Mouse (Mus musculus) cerebellum, adult 2 months (tissue): ENCODE results near the gene Ccdc42. TPM values are rescaled to one million over a fixed set of nuclear protein-coding genes. Genes with fewer than 3 reads are reported as not detected.

Experiments
- DNase-seq, 2 experiments: peaks; one replicate each; pipeline ENCODE4 v3.0.0; 2021
- H3K27ac ChIP-seq: fragments of 200-500 bp; 2 replicates; pipeline ENCODE4 v1.5.1; 2012; ENCODE audit warnings: low read length, control low read depth, inconsistent platforms; ENCODE audit not compliant: insufficient read depth
- H3K27me3 ChIP-seq: fragments of 200-500 bp; 2 replicates; pipeline ENCODE4 v1.6.1; 2012; ENCODE audit warnings: inconsistent platforms, mild to moderate bottlenecking, low read length, moderate library complexity; ENCODE audit not compliant: control insufficient read depth, insufficient read depth
- H3K4me1 ChIP-seq: fragments of 200-500 bp; 2 replicates; pipeline ENCODE4 v1.6.1; 2011; ENCODE audit warnings: low read length; ENCODE audit not compliant: control insufficient read depth, insufficient read depth
- H3K4me3 ChIP-seq: fragments of 200-500 bp; replicated peaks from 2 replicates; pipeline ENCODE3; 2011; ENCODE audit warnings: mild to moderate bottlenecking, low read depth, low read length, control low read depth; ENCODE audit not compliant: insufficient read depth
- CTCF ChIP-seq: fragments of 200-500 bp; IDR thresholded peaks from 2 replicates; pipeline ENCODE4 v1.5.1; 2011; ENCODE audit warnings: low read depth, mild to moderate bottlenecking, control low read depth, low read length, moderate library complexity, borderline replicate concordance; ENCODE audit not compliant: insufficient read depth
- POLR2A ChIP-seq: fragments of 200-500 bp; IDR thresholded peaks from 2 replicates; pipeline ENCODE4 v1.6.1; 2011; ENCODE audit warnings: low read length, control low read depth, borderline replicate concordance; ENCODE audit not compliant: insufficient read depth
- WGBS: fragments of 180-500 bp; shearing (Covaris S2); methylation state at CpG from one replicate; pipeline ENCODE4 v1.1.7; 2018; 5-methylcytosine and 5-hydroxymethylcytosine counted together
- polyA plus RNA-seq: library from polyadenylated mRNA; depleted of rRNA; stranded (reverse); fragments of >200 nt; gene quantifications from 2 replicates; pipeline ENCODE4 v1.2.3, GENCODE M21; 2012; rRNA removed

Ccdc42 gene
- polyA plus RNA-seq, 1 experiment = 0.29 TPM

- Histone ChIP-seq H3K4me1 (no peaks in the 10 kb centered on the region), H3K4me3 (no peak overlapping the region), H3K27me3 (no peaks in the 10 kb centered on the region), H3K27ac (no peak overlapping the region)
- TF ChIP-seq POLR2A = no peak
- TF ChIP-seq CTCF = no peak
- 37% methylated on average over 5 of the region's 5 CpGs for WGBS
- no peak for DNase-seq
These were observed 26.4 kb downstream of the Ccdc42 start for GRCm38 (mm10) chr11:68613071-68613711.

- H3K27me3 ChIP-seq = no peaks in the 10 kb centered on the region
- H3K4me1 ChIP-seq = peaks cover 4% of the 10 kb centered on the region; the same call in 1 of the 2 replicates
- DNase-seq = peak in 1 of 2 experiments; percentile 22
- H3K4me3 ChIP-seq = no peak overlapping the region
- no peak for TF ChIP-seq CTCF
- TF ChIP-seq POLR2A = no peak
- WGBS = 49% methylated on average over 9 of the region's 9 CpGs
- H3K27ac ChIP-seq = no peak overlapping the region
These were observed 35.9 kb downstream of the Ccdc42 start for GRCm38 (mm10) chr11:68622751-68623150.

- Histone ChIP-seq H3K27me3 (no peaks in the 10 kb centered on the region), H3K27ac (peak overlapping the region; percentile 0; the same call in 1 of the 2 replicates), H3K4me1 (peaks cover 4% of the 10 kb centered on the region; the same call in 1 of the 2 replicates), H3K4me3 (peak overlapping the region; percentile 50)
- peak; percentile 64 to 71 for DNase-seq
- TF ChIP-seq POLR2A (peak; percentile 40; the same call in 1 of the 2 replicates), CTCF (no peak)
- 5% methylated on average over 14 of the region's 14 CpGs for WGBS
These were observed 36.5 kb downstream of the Ccdc42 start for GRCm38 (mm10) chr11:68623225-68623870.

DNA sequence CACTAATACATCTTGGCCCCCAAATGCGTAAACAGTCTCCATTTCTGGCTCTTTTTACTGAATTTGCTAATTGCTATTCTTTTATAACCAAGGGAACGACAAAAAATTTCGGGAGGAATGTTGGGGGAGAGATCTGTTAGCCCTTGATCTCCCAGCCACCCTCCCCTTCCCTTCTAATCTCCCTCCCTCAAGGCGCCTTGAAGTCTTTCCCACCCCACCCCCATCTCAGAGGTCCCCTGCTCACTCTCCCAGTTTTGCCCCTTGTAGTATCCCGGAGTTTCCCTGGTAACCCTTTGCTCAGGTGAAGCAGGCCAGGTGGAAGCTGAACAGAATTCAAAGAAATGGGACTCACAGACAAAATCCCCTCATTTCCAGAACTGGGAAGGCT is 37.0 kb downstream of the Ccdc42 start:
- TF ChIP-seq CTCF (no peak), POLR2A (no peak)
- Histone ChIP-seq H3K4me1 (peaks cover 4% of the 10 kb centered on the region; the same call in 1 of the 2 replicates), H3K27me3 (no peaks in the 10 kb centered on the region), H3K4me3 (peak overlapping the region; percentile 50), H3K27ac (peak overlapping the region; percentile 3; the same call in 1 of the 2 replicates)
- 19% methylated on average over 5 of the region's 5 CpGs for WGBS
- DNase-seq = no peak

DNA sequence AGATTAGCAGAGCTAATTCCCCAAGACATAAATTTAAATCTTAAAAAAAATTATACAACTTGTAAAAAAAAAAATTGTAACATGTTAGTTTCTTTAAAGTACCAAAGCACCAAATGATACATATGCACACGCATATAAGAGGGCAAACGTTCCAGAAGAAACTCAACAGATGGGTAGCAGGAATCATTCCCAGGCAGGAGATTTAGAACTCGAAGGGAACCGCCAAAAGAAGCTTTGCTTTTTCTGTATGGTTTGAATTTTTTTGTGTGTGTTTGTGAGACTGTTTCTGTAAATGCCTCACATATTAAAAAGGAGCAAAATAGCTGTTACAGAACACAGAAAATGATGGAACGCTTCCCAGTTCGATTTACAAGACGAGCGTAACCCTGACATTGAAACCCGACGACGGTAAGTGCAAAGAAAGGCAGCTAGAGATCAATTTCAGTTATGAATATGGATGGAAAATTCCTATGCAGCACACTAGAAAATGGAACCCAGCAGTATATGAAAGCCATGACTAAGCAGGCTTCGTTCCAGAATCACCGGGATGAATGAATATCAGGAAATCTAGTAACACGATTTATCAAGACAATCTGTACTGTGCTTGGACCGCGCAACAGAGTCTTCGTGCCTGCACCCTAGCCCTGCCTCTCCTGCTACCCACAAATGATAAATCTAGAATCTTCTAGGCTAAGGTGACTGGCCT is 44.9 kb downstream of the Ccdc42 start:
- Histone ChIP-seq H3K27me3 (no peaks in the 10 kb centered on the region), H3K27ac (no peak overlapping the region), H3K4me1 (no peaks in the 10 kb centered on the region), H3K4me3 (no peak overlapping the region)
- TF ChIP-seq POLR2A = no peak
- TF ChIP-seq CTCF = no peak
- peak in 1 of 2 experiments; percentile 7 for DNase-seq
- 50% methylated on average over 17 of the region's 17 CpGs for WGBS

GRCm38 (mm10) chr11:68637861-68638615 is 51.2 kb downstream of the Ccdc42 start:
- Histone ChIP-seq H3K4me1 (peaks cover 8% of the 10 kb centered on the region), H3K27ac (peak overlapping the region; percentile 88), H3K4me3 (peak overlapping the region; percentile 35), H3K27me3 (no peaks in the 10 kb centered on the region)
- 19% methylated on average over 10 of the region's 10 CpGs for WGBS
- no peak for TF ChIP-seq POLR2A
- TF ChIP-seq CTCF = no peak
- peak; percentile 41 to 67 for DNase-seq

DNA sequence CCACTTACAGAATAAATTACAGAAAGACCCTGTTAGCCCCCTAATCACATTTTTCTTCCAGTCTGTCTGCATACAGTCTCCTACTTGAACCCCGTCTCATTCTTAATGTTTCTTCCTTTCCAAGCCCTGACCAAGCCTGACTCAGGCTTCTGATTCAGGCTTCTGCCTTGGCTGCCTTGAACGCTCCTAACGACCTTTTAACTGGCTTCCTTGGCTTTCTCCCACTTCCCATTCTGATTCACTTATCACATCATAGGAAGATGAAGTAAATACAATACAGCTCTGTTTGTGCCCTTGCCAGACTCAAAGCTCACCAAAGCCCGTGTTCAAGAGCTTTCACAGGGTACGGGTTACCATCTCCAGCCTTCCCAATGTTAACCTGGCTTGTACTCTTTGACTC is 54.5 kb downstream of the Ccdc42 start:
- Histone ChIP-seq H3K4me1 (peaks cover 10% of the 10 kb centered on the region), H3K27me3 (no peaks in the 10 kb centered on the region), H3K4me3 (no peak overlapping the region), H3K27ac (no peak overlapping the region)
- TF ChIP-seq POLR2A (no peak), CTCF (no peak)
- WGBS = 86% methylated on average over 5 of the region's 5 CpGs
- no peak for DNase-seq

- Histone ChIP-seq H3K27me3 (no peaks in the 10 kb centered on the region), H3K4me3 (no peak overlapping the region), H3K27ac (no peak overlapping the region), H3K4me1 (peaks cover 2% of the 10 kb centered on the region; the same call in 1 of the 2 replicates)
- 20% methylated on average over 6 of the region's 6 CpGs for WGBS
- peak in 1 of 2 experiments; percentile 15 for DNase-seq
- TF ChIP-seq CTCF = no peak
- TF ChIP-seq POLR2A = no peak
These were observed 58.0 kb downstream of the Ccdc42 start for GRCm38 (mm10) chr11:68644781-68645180.

Other genes starting within 250 kb of the Ccdc42 start
- 22.0 and 26.2 TPM in 2 replicates for gene Ntn1, start 186.2 kb upstream of the Ccdc42 start, polyA plus RNA-seq
- 0.93 TPM in 2 replicates for gene Pik3r5, start 154.9 kb upstream of the Ccdc42 start, polyA plus RNA-seq
- 1.6 and 1.7 TPM in 2 replicates for gene Pik3r6, start 84.0 kb upstream of the Ccdc42 start, polyA plus RNA-seq
- gene Mfsd6l, start 30.8 kb upstream of the Ccdc42 start, polyA plus RNA-seq = 0.05 TPM in 2 replicates
- gene Myh10, start 104.5 kb downstream of the Ccdc42 start, polyA plus RNA-seq = 177 and 180 TPM in 2 replicates